Mouse (Mus musculus): ENCODE results near the gene Snu13. TPM values are rescaled to one million over a fixed set of nuclear protein-coding genes. Genes with fewer than 3 reads are reported as not detected.

The Snu13 gene
- 10 to 100 TPM; 47.3 to 53.5 TPM for total RNA-seq (2021)
- long read RNA-seq, experiment 1, transcript Snu13-202 (3 exons, 2,077 nt): major isoform, 84 of 99 reads
- long read RNA-seq, experiment 1, partial matches to known transcripts: 0 of 99 reads
- long read RNA-seq, experiment 1, other reads (novel, unspliced or antisense): 15 of 99 reads
- long read RNA-seq, experiment 2, transcript Snu13-202 (3 exons, 2,077 nt): major isoform, 53 of 61 reads
- long read RNA-seq, experiment 2, partial matches to known transcripts: 0 of 61 reads
- long read RNA-seq, experiment 2, other reads (novel, unspliced or antisense): 8 of 61 reads

DNA sequence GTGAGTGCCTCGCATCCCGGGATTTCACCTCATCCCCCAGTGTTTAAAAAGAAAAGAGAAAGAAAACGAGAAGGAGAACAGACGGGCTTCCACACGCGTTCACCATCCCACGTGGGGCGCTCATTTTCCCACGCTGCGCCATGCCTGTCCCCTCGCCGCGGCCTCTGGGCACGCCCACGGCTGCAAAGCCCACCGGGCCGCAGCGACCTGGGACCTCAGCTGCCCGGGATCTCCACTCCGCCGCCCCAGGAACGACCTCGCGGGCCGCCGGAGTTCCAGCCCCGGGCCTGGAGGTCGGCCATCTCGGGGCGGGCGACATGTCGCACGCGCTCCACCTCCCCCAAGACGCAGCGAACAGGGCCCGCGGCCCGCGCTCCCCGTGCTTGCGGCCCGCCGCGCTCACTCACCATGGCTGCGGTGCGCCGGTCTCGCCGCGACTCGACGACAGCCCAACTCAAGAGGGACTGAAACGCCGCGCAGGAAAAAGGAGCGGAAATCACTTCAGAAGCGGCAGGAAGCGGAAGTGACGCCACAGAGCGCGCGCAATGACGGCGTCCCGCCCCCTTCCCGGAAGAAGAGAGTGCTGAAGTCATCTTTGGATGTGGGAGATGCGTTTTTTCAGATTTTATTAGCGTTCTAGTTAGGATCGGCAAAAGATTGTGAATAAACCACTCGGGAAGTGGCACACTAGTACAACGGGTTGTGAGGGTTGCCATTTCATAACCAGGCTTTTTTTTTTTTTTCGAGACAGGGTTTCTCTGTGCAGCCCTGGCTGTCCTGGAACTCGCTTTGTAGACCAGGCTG is at the start of gene Snu13:
Snu13 (minus strand) TSS at position 519 of the 804 bp plus-strand sequence.
- DNase-seq: peak; percentile 93 to 96

DNA sequence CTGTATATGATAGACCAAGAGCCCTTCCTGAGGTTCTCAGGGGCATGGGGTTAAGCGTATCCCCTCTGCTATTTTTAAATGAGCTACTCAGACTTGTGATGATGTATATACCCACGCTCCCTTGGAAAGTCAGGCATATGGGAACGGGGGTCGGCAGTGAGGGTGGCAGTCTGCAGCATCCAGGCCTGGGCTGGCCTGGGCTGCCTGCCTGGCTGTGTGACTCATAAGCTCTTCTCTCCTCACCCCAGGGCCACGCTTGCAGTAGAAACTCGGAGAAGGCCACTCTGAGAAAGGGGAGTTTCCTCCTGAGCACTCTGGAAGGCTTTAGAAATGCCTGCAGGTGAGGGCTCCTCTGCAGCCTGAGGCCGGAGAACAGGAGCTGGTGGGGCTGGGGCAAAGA is 43.7 kb upstream of the Snu13 start:
- no peak for DNase-seq

DNA sequence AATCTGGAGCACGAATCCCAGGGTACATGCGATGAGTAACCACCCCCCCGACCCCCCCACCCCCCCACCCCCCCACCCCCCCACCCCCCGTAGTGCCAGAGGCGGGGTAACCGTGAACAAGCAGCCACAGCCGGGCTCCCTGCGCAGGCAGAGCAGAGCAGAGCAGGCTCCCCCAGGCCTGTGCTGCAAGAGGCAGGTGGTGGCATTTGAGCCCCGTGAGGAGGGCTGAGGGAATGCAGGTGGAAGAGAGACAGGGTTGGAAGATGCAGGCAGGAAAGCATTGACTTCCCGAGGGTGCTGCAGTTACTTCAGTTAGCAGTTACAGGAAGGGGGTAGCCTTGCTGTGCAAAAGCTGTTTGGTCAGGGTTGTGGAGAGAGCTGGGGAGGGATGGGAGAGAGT is 39.9 kb upstream of the Snu13 start:
- no peak for DNase-seq

GRCm38 (mm10) chr15:82086131-82086530 is 38.7 kb upstream of the Snu13 start:
- no peak for DNase-seq

DNA sequence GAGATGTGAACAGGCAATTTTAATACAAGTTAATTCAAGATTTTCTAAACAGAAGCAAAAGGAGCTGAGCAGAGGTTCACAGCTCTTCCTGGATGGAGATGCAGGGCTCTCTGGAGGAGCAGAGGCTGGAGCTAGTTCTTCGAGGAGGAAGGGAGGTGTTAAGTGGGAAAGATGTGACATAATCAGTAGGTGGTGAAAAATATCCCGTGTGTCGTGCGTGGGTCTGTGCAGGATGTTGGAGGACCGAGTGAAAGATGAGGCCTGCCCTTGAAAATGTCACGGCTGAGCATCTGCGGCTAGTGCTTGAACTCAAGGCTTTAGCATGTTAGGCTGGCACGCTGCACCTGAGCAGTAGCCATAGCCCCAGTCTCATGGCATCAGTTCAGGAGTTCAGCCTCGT is 38.2 kb upstream of the Snu13 start:
- DNase-seq: no peak

GRCm38 (mm10) chr15:82081161-82081560 is 33.8 kb upstream of the Snu13 start:
- peak in 1 of 2 experiments; percentile 7 for DNase-seq

DNA sequence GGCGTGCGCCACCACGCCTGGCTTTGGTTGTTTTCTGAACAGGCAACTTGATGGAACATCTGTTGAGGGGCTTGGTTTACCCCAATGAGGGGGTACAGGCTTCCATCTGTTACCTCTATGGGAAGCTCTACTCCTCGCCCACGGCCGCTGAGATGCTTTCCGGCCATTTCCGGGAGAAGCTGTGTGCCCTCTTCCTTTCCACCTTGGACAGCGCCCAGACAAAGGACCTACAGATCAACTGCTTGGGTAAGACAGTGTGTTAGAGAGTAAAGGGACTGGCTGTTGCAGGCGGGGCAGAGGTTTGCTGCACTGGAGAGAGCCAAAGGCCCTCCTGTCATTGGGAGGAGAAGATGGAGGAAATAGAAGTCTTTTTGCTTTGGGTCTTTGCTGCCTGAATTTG is 32.5 kb upstream of the Snu13 start:
- no peak for DNase-seq

DNA sequence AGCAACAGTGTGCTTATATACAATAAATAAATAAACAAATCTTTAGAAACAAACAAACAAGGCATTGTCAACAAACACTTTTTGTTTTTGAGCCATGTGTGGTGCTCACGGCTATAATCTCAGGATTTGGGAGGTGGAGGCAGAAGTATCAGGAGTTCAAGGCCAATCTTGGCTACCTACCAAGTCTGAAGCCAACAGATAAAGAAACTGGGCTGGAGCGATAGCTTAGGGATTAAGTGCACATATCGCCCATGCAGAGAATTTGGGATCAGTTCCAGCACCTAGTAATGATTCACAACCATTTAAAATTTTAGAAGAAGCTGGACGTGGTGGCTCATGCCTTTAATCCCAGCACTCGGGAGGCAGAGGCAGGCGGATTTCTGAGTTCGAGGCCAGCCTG is 26.1 kb upstream of the Snu13 start:
- no peak for DNase-seq

GRCm38 (mm10) chr15:82071816-82072469 is 24.5 kb upstream of the Snu13 start:
- DNase-seq: no peak

DNA sequence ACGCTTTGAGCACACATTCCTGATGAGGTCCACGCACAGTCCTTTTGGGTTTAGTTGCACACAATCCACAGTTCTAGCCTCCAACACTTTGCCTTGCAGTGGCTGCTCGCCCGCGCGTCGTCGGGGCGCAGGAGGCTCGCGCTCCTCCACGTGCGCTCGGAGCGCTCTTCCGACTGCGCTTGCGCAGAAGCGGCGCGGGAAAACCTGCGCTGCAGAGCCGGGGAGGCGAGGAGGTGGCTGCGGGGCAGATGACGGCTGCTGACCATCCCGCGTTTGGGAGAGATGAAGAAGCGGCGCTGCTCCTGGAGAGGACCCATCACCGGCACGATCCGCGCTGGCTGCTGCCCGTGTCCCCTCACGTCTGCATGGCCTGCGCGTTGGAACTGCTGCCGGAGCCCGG is 22.5 kb upstream of the Snu13 start, which contains the start of gene Mei1:
Mei1 (plus strand) TSS at position 99 of the 400 bp plus-strand sequence.
- DNase-seq: no peak

DNA sequence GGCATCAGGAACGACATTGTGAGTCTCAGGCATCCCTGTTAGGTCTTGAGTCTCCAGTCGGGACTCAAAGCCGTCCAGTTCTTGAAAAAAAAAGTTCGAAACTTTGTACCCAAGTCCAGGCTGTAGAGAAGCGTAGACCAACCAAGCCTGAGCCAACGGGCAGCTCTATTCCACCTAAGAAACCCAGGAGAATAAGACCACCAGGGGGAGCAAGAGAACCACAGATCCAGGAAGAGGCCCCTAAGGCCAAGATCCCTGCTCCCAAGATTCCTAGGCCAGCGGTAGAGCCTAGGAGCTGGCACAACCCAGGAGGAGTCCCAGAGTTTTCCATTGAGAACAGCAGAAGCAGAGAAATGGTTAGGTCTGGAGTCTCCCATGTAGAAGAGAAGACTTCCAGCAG is 18.1 kb upstream of the Snu13 start:
- peak; percentile 72 to 89 for DNase-seq

DNA sequence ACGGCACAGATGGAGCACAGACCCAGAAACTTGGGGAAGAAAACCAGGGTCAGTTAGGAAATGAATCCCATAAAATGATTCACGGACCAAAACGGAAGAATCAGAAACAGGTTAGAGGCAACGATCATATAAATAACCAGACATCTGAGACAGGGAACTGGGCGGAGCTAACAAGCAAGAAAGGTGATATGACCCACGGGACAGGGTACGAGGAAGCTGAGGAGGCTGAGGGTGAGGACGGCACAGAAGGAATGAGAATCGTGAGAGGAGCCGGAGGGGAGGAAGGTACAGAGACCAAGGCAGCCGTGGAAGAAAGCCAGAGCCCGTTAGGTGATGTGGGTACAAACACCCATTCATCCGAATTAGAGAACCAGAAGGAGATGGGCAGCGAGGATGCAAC is 16.5 kb upstream of the Snu13 start:
- no peak for DNase-seq

- no peak for DNase-seq
Measured at GRCm38 (mm10) chr15:82058719-82059201, 11.4 kb upstream of the Snu13 start, which contains the start of gene 4930407I10Rik. 4930407I10Rik (plus strand) TSS chr15:82059151.

DNA sequence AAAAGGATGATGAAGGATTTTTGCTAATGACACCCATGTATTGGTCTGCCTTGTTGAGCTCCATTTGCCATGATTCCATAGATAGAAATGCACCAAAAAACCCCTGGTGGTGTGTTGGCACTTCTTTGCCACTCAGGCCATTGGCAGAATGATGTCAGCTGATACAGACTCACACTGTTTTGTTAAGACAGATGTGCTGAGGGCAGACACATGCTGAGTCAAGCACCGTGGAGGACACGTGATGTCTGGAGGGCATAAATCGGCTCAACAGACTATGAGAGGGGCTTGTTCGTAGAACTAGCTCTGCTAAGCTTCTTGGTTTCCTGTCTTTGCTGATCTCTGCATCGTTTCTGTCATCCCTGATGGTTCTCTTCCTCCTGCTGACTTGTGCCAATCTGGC is 5.1 kb upstream of the Snu13 start:
- DNase-seq: no peak

DNA sequence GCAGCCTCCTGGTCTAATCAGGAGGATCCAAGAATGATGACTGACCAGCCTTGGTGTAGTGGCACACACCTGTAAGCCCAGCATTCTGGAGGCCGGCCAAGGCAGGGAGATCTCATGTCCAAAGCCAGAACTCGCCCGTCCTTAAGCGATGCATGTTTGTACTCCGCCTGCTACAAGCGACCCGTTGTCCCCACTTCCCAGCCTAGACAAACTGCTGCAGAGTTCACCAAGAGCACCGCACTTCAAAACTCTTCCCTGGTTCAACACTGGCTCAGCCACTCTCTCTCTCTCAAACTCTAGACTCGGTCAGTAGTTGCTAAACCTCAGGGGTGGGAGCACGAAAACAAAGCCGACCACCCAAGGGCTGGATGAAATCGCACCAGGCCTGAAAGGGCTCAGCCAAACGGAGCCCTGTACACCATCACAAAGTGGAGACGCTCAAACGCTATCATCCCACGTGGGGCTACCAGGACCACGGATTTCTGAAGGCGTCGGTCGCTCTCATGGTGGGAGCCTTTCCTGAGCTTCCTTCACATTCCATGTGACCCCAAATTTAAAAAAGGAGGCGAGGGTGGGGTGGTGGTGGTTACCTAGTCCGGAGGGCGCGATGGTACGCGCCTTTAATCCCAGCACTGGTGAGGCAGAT is 1.0 kb downstream of the Snu13 start:
- no peak for DNase-seq

GRCm38 (mm10) chr15:82044166-82044784 is 3.1 kb downstream of the Snu13 start:
- no peak for DNase-seq

- DNase-seq: peak; percentile 30 to 37
Measured at GRCm38 (mm10) chr15:82040650-82041049, 6.7 kb downstream of the Snu13 start.

- DNase-seq: peak in 1 of 2 experiments; percentile 30
Measured at GRCm38 (mm10) chr15:82035904-82036689, 11.3 kb downstream of the Snu13 start.

DNA sequence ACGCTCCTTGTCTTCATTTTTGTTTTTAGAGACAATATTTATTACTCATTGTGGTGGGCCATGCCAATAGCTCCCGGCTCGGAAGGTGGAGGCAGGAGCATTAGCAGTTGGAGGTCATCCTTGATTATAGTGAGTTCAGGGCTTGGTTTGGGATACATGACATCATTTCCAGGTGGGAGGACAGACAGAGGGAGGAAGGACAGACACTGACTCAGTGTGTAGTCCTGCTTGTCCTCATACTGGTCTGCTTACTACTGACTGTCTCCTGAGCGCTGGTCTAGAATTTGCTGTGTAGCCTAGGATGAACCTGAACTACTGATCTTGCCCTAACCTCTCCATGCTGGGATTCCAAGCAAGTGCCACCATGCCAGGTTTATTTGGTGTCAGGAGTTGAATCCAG is 13.6 kb downstream of the Snu13 start, which contains the start of gene Desi1:
Desi1 (minus strand) TSS at position 101 of the 400 bp plus-strand sequence.
- DNase-seq: no peak

DNA sequence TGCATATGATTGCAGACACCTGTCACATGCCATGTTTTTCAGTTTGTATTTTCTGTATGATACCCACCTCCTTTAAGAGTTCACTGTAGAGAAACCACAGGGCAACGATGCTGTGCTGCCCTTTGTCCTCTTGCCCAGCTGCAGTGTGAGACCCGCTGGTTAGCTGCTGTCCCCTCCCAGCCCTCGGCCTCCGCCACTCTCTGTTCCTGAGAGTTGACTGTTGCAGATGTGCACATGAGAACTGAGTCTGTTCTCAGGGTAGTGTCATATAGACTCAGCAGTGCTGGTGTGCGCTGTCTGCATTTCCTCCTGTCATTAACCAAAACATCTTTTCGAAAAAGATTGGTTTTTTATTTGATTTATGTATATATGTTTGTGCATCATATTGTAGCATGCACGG is 15.0 kb downstream of the Snu13 start:
- DNase-seq: no peak

- no peak for DNase-seq
Measured at GRCm38 (mm10) chr15:82027726-82028125, 19.7 kb downstream of the Snu13 start.

Measured in heart, adult 18-20 months (tissue).